10 mouse cellular contexts compared by ENCODE assay signal in the genomic region with DNA sequence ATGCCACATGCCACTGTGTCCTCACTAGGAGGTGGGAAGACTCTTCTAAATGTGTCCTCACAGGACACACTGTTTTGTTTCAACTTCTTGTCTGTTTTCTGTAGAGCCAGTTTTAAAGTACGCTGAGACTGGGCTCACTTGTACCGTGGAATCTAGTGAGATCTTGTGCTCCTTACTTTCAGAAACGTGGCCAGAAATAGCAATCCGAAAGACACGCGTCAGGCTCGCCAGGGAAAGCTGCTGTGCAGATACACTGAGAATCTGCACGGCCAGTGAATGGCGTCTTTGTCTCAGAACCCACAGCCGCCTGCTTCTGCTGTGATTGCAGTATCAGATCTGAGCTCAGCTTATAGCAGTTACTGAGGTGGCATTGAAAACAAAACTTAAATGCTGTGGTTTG. TPM values are rescaled to one million over a fixed set of nuclear protein-coding genes. Genes with fewer than 3 reads are reported as not detected.
DNase-seq lines count a peak whose midpoint lies in the region; ATAC-seq lines count a peak whose summit lies in the region.
"Had no signal": no experiment of that assay in that cellular context is flagged by ENCODE, and none has a peak within 500 bp of the region (broad histone marks: within the 10 kb centered on the region; RNA-seq: fewer than 3 reads in every experiment).

No protein-coding gene starts in this region.

- H3K27ac ChIP-seq in forebrain, embryonic 14.5 days (ENCODE audit: low read depth, low read length), result no peak overlapping the region
- H3K27ac ChIP-seq in forebrain, embryonic 15.5 days (replicated peaks), result no peak overlapping the region
- H3K27ac ChIP-seq in heart, embryonic 13.5 days (replicated peaks), result peak overlapping the region; percentile 84

- no peaks in the 10 kb centered on the region for H3K9me3 ChIP-seq in forebrain, embryonic 14.5 days (replicated peaks; ENCODE audit: control insufficient read depth, low read length)
- no peaks in the 10 kb centered on the region for H3K9me3 ChIP-seq in forebrain, embryonic 15.5 days
- no peaks in the 10 kb centered on the region for H3K9me3 ChIP-seq in heart, embryonic 13.5 days

- intact Hi-C loops in left cerebral cortex, postnatal 4 days (cut with DNase I), result no loop called here

- H3K36me3 ChIP-seq in forebrain, embryonic 14.5 days (ENCODE audit: control insufficient read depth, insufficient read depth, low read length), result no peaks in the 10 kb centered on the region
- no peaks in the 10 kb centered on the region for H3K36me3 ChIP-seq in forebrain, embryonic 15.5 days
- H3K36me3 ChIP-seq in heart, embryonic 13.5 days, result 0 out of 2 replicates have a peak, but pooled peaks cover 3% of the 10 kb centered on the region

- ATAC-seq in forebrain, embryonic 14.5 days, result no peak
- ATAC-seq in forebrain, embryonic 15.5 days (replicated peaks), result no peak
- ATAC-seq in heart, embryonic 13.5 days (ENCODE audit: extremely low read depth, insufficient number of reproducible peaks, low FRiP score, low TSS enrichment), result no peak

- no peaks in the 10 kb centered on the region for H3K27me3 ChIP-seq in forebrain, embryonic 14.5 days (replicated peaks; ENCODE audit: control insufficient read depth, insufficient read depth, low read length)
- no peaks in the 10 kb centered on the region for H3K27me3 ChIP-seq in forebrain, embryonic 15.5 days
- no peaks in the 10 kb centered on the region for H3K27me3 ChIP-seq in heart, embryonic 13.5 days (replicated peaks)

- 61% methylated on average over 10 of the region's 10 CpGs for WGBS in forebrain, embryonic 14.5 days
- WGBS in forebrain, embryonic 15.5 days, result 49% methylated on average over 10 of the region's 10 CpGs
- WGBS in heart, embryonic 13.5 days, result 21% methylated on average over 10 of the region's 10 CpGs

- no peak overlapping the region; the same call in 1 of the 2 replicates for H3K9ac ChIP-seq in forebrain, embryonic 14.5 days (ENCODE audit: low read length)
- H3K9ac ChIP-seq in forebrain, embryonic 15.5 days (replicated peaks), result no peak overlapping the region
- H3K9ac ChIP-seq in heart, embryonic 13.5 days, result peak overlapping the region; percentile 7; the same call in 1 of the 2 replicates

- H3K4me1 ChIP-seq in forebrain, embryonic 14.5 days (ENCODE audit: control insufficient read depth, insufficient read depth, low read length), result no peaks in the 10 kb centered on the region
- H3K4me1 ChIP-seq in forebrain, embryonic 15.5 days, result no peaks in the 10 kb centered on the region
- H3K4me1 ChIP-seq in heart, embryonic 13.5 days, result peaks cover 64% of the 10 kb centered on the region

- no peak overlapping the region for H3K4me3 ChIP-seq in forebrain, embryonic 14.5 days (ENCODE audit: low read depth, low read length)
- no peak overlapping the region for H3K4me3 ChIP-seq in forebrain, embryonic 15.5 days
- H3K4me3 ChIP-seq in heart, embryonic 13.5 days, result no peak overlapping the region

- H3K4me2 ChIP-seq in forebrain, embryonic 14.5 days (ENCODE audit: low read length), result no peak overlapping the region
- H3K4me2 ChIP-seq in forebrain, embryonic 15.5 days (replicated peaks), result no peak overlapping the region
- peak overlapping the region; percentile 51 for H3K4me2 ChIP-seq in heart, embryonic 13.5 days

- DNase-seq in forebrain, embryonic 14.5 days (ENCODE audit: low spot score), result peak; percentile 26
- peak; percentile 24 for DNase-seq in adrenal gland, postnatal 25 days
- DNase-seq in left cerebral cortex, postnatal 4 days, result peak; percentile 21
- no peak for DNase-seq in urinary bladder, postnatal 14 days (ENCODE audit: low spot score)
- no peak for DNase-seq in kidney, postnatal 10 days
- no peak for DNase-seq in cerebellum, adult 11-12 months

RNA-seq across cellular contexts. Expression of a gene that starts 28.9 kb away (rescaled TPM):
- polyA plus RNA-seq in forebrain, embryonic 14.5 days (2014; fragmentation: Nextera tagmentation; extraction: Ambion mirVana), result 0.27 and 0.77 TPM in 2 replicates
- polyA plus RNA-seq in forebrain, embryonic 15.5 days (2015; fragmentation: Nextera tagmentation; extraction: Ambion mirVana), result 0.55 and 0.75 TPM in 2 replicates
- total RNA-seq in adrenal gland, postnatal 25 days (2021), result not detected in 2 replicates
- 0.21 and 0.29 TPM in 2 replicates for polyA plus RNA-seq in heart, embryonic 13.5 days (2015; fragmentation: Nextera tagmentation; extraction: Ambion mirVana)
- total RNA-seq in left cerebral cortex, postnatal 4 days (2021), result 1 to 10 TPM; 8.1 to 9.0 TPM

RNA-seq across cellular contexts. Expression of a gene that starts 40.5 kb away (rescaled TPM):
- polyA plus RNA-seq in forebrain, embryonic 14.5 days (2014; fragmentation: Nextera tagmentation; extraction: Ambion mirVana), result not detected in 2 replicates
- not detected in 2 replicates for polyA plus RNA-seq in forebrain, embryonic 15.5 days (2015; fragmentation: Nextera tagmentation; extraction: Ambion mirVana)
- total RNA-seq in adrenal gland, postnatal 25 days (2021), result not detected in 2 replicates
- polyA plus RNA-seq in heart, embryonic 13.5 days (2015; fragmentation: Nextera tagmentation; extraction: Ambion mirVana), result not detected in 2 replicates
- not detected for total RNA-seq in left cerebral cortex, postnatal 4 days (2021)
- total RNA-seq: left cerebral cortex, adult 8-10 months had no signal
- polyA plus RNA-seq: spleen, adult 2 months had no signal

RNA-seq across cellular contexts. Expression of a gene that starts 48.4 kb away (rescaled TPM):
- polyA plus RNA-seq in forebrain, embryonic 14.5 days (2014; fragmentation: Nextera tagmentation; extraction: Ambion mirVana), result not detected in 2 replicates
- polyA plus RNA-seq in forebrain, embryonic 15.5 days (2015; fragmentation: Nextera tagmentation; extraction: Ambion mirVana), result not detected in 2 replicates
- total RNA-seq in adrenal gland, postnatal 25 days (2021), result 2.6 TPM in 1 of 2 replicates, not detected in the other
- polyA plus RNA-seq in heart, embryonic 13.5 days (2015; fragmentation: Nextera tagmentation; extraction: Ambion mirVana), result not detected in 2 replicates
- not detected for total RNA-seq in left cerebral cortex, postnatal 4 days (2021)
- total RNA-seq: left cerebral cortex, adult 8-10 months had no signal
- polyA plus RNA-seq: spleen, adult 2 months had no signal

RNA-seq across cellular contexts. Expression of a gene that starts 57.9 kb away (rescaled TPM):
- polyA plus RNA-seq in forebrain, embryonic 14.5 days (2014; fragmentation: Nextera tagmentation; extraction: Ambion mirVana), result not detected in 2 replicates
- polyA plus RNA-seq in forebrain, embryonic 15.5 days (2015; fragmentation: Nextera tagmentation; extraction: Ambion mirVana), result not detected in 2 replicates
- total RNA-seq in adrenal gland, postnatal 25 days (2021), result not detected in 2 replicates
- polyA plus RNA-seq in heart, embryonic 13.5 days (2015; fragmentation: Nextera tagmentation; extraction: Ambion mirVana), result not detected in 2 replicates
- not detected for total RNA-seq in left cerebral cortex, postnatal 4 days (2021)
- total RNA-seq: left cerebral cortex, adult 8-10 months had no signal
- polyA plus RNA-seq: spleen, adult 2 months had no signal

Comparison
In these comparisons a context has a peak if more than half of its experiments do, and no peak if none do; other contexts are left out.
1. DNase-seq: peak in forebrain, embryonic 14.5 days (single experiment), adrenal gland, postnatal 25 days (single experiment) and left cerebral cortex, postnatal 4 days (single experiment); none in urinary bladder, postnatal 14 days (single experiment), kidney, postnatal 10 days (single experiment) and cerebellum, adult 11-12 months (single experiment).